Mouse (Mus musculus) embryonic facial prominence, embryonic 14.5 days (tissue): Measurements from ENCODE around the gene Nr2e1. TPM values are rescaled to one million over a fixed set of nuclear protein-coding genes. Genes with fewer than 3 reads are reported as not detected.

ENCODE experiments used
- ATAC-seq: fragments of 200-750 bp; cut with Nextera tagmentation; 2 replicates; pipeline ENCODE4 v1.8.0; 2017; ENCODE audit warnings: low read depth, moderate number of reproducible peaks, moderate TSS enrichment
- DNase-seq: peaks from one replicate; pipeline ENCODE4 v3.0.0-alpha.2; 2015; ENCODE audit warnings: low spot score
- H3K27ac ChIP-seq: fragments of 300-500 bp; sonication (generic); replicated peaks from 2 replicates; pipeline ENCODE4 v1.5.1; 2014; ENCODE audit warnings: low read depth, mild to moderate bottlenecking, low read length, moderate library complexity
- H3K27me3 ChIP-seq: fragments of 300-500 bp; sonication (generic); replicated peaks from 2 replicates; pipeline ENCODE4 v1.6.1; 2014; ENCODE audit warnings: low read length; ENCODE audit not compliant: control insufficient read depth, insufficient read depth
- H3K36me3 ChIP-seq: fragments of 300-500 bp; sonication (generic); 2 replicates; pipeline ENCODE4 v1.6.1; 2014; ENCODE audit warnings: low read length, mixed read lengths; ENCODE audit not compliant: control insufficient read depth, insufficient read depth
- H3K4me1 ChIP-seq: fragments of 300-500 bp; sonication (generic); 2 replicates; pipeline ENCODE4 v1.6.1; 2014; ENCODE audit warnings: antibody characterized with exemption, low read length; ENCODE audit not compliant: control insufficient read depth, insufficient read depth
- H3K4me2 ChIP-seq: fragments of 300-500 bp; sonication (generic); 2 replicates; pipeline ENCODE4 v1.6.1; 2014; ENCODE audit warnings: low read depth, mild to moderate bottlenecking, low read length, moderate library complexity, mixed read lengths
- H3K4me3 ChIP-seq: fragments of 300-500 bp; sonication (generic); 2 replicates; pipeline ENCODE4 v1.5.1; 2014; ENCODE audit warnings: low read depth, mild to moderate bottlenecking, low read length
- H3K9ac ChIP-seq: fragments of 300-500 bp; sonication (generic); 2 replicates; pipeline ENCODE4 v1.6.1; 2014; ENCODE audit warnings: low read depth, mild to moderate bottlenecking, low read length, moderate library complexity, mixed read lengths
- H3K9me3 ChIP-seq: fragments of 300-500 bp; sonication (generic); 2 replicates; pipeline ENCODE4 v1.6.1; 2016; ENCODE audit warnings: low read length; ENCODE audit not compliant: control insufficient read depth
- WGBS: fragments of 180-500 bp; shearing (Covaris S2); extraction: QIAGEN DNeasy Blood & Tissue Kit; methylation state at CpG from one replicate; pipeline ENCODE4 v1.1.7; 2014; 5-methylcytosine and 5-hydroxymethylcytosine counted together
- polyA plus RNA-seq: library from polyadenylated mRNA; unstranded; fragments of >200 nt; fragmentation: Nextera tagmentation; extraction: Ambion mirVana; gene quantifications from 2 replicates; pipeline ENCODE4 v1.2.1, GENCODE M21; 2014

Nr2e1 gene
- polyA plus RNA-seq, 1 experiment from 2014 or later, result 1.4 TPM

DNA sequence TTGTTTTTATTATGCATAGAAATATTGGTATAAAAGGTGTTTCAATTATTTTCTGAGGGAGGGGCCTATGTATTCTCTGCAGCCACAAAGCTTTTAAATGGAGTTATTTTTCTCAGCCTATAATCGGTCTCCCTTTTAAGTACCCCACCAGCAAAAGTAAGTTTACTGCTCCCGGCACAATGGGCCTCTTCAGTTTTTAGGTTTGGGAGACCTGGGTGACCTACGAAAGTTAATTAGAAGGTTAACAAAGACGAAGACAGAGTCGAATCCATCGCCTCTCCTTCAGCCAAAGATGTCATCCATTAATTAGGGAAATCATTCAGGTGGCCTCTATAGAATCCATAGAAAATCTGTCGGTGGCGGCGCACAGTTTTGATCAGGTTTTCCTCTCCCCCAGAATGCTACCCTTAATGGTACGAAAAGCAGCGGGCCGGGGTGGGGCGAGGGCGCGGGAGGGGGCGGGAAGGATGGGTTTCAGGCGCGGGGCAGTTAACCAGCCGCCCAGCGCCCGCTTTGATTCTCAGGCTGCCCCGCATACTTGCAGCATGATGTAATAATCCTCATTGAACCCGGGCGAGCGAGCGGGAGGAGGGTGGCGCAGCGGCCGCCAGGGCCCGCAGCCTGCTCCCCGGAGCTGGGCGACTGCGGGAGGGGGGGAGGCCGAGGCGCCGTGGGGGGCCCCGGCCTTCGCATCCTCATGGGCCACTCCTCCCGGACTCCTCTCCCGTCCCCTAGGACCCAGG is 30.4 kb upstream of the Nr2e1 start:
- H3K27me3 ChIP-seq, result peaks cover 83% of the 10 kb centered on the region
- H3K9ac ChIP-seq, result peak overlapping the region; percentile 51
- under 1% methylated on average over 21 of the region's 40 CpGs for WGBS
- H3K4me3 ChIP-seq, result peak overlapping the region; percentile 39
- H3K4me2 ChIP-seq, result peak overlapping the region; percentile 71
- DNase-seq (peak; percentile 74), ATAC-seq (peak; percentile 65)
- H3K27ac ChIP-seq, result no peak overlapping the region
- H3K4me1 ChIP-seq, result peaks cover 7% of the 10 kb centered on the region; the same call in 1 of the 2 replicates
- H3K9me3 ChIP-seq, result peaks cover 5% of the 10 kb centered on the region; the same call in 1 of the 2 replicates
- H3K36me3 ChIP-seq, result no peaks in the 10 kb centered on the region

DNA sequence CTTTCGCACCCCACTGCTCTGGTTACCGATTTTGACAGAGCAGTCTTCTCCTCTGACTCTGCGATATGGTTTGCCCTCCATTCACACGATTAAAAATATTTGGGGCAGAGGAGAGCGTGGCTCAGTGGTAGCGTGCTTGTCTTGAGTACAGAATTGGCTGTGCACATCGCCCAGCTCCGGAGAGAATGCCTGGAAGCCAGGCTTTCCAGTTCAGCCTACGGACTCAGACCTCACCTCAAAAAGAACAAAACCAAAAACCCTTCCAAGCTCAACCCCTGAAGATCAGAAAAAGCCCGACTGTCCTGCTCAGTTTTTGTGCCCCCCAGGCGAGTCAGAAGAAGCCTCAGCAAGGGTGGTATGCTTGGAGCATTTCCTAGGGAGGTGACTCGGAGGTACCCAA is 29.6 kb upstream of the Nr2e1 start:
- Histone ChIP-seq H3K9ac (no peak overlapping the region), H3K27ac (no peak overlapping the region), H3K4me1 (peaks cover 7% of the 10 kb centered on the region; the same call in 1 of the 2 replicates), H3K9me3 (peaks cover 5% of the 10 kb centered on the region; the same call in 1 of the 2 replicates), H3K36me3 (no peaks in the 10 kb centered on the region), H3K4me3 (no peak overlapping the region), H3K27me3 (peaks cover 79% of the 10 kb centered on the region), H3K4me2 (no peak overlapping the region)
- DNase-seq (no peak), ATAC-seq (no peak)
- WGBS, result 4% methylated on average over 12 of the region's 12 CpGs

DNA sequence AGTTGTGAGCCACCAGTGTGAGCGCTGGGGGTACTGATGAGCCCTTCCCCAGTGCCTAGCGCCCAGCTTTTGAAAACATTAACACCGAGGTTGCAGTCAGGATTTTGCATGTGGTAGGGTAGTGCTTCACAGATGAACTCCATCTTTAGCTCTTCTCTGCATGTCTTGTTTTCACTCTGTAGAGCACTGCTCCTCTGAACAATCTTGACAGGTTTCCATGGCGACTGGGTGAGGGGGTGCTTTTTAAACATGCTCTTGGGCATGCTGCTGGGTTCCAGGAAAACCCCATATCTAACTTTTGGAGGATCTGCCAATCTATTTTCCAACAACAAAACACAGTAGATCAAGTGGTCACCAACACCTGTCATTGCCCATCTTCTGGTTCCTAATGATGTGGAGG is 23.3 kb upstream of the Nr2e1 start:
- H3K9ac ChIP-seq, result no peak overlapping the region
- peaks cover 10% of the 10 kb centered on the region for H3K9me3 ChIP-seq
- 77% methylated on average over 4 of the region's 4 CpGs for WGBS
- no peaks in the 10 kb centered on the region for H3K4me1 ChIP-seq
- H3K4me2 ChIP-seq, result no peak overlapping the region
- no peaks in the 10 kb centered on the region for H3K36me3 ChIP-seq
- H3K27me3 ChIP-seq, result peaks cover 28% of the 10 kb centered on the region
- ATAC-seq (no peak), DNase-seq (no peak)
- H3K27ac ChIP-seq, result no peak overlapping the region
- no peak overlapping the region for H3K4me3 ChIP-seq

DNA sequence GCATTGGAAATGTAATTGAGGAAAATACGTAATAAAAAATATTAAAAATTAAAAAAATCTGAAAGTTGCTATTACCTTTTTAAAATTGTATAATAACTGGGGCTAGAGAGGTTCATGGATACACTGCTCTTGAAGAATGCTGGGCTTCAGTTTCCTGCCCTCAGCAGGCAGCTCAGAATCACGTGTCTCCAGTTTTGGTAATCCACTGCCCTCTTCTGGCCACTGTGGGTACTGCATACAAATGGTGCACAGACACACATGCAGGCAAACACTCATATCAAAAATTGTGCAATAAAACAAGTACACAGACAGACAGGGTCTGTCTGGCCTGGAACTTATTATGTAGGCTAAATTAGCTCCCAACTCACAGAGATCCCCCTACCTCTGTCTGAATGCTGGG is 21.4 kb upstream of the Nr2e1 start:
- no peak overlapping the region for H3K9ac ChIP-seq
- ATAC-seq, result no peak
- H3K27ac ChIP-seq, result no peak overlapping the region
- H3K9me3 ChIP-seq, result peaks cover 10% of the 10 kb centered on the region
- H3K4me3 ChIP-seq, result no peak overlapping the region
- peaks cover 14% of the 10 kb centered on the region; the same call in 1 of the 2 replicates for H3K27me3 ChIP-seq
- WGBS, result 66% methylated on average over 2 of the region's 2 CpGs
- DNase-seq, result no peak
- no peak overlapping the region for H3K4me2 ChIP-seq
- H3K4me1 ChIP-seq, result no peaks in the 10 kb centered on the region
- H3K36me3 ChIP-seq, result no peaks in the 10 kb centered on the region

DNA sequence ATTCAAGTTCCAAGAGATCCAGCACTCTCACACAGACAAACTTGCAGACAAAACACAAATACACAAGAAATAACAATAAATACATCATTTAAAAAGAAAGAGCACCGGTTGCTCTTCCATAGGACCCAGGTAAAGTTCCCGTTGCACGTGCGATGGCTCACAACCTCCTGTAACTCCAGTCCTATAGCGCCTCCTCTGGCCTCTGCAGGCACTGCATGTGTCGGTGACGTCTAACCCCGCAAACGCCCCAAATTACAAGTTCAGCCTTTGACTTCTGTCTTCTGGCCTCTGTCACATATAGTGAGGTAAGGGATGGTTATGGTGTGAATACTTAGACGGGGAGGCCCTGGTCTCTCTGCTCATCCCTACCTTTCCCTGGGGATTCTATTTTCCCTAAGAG is 18.1 kb upstream of the Nr2e1 start:
- Histone ChIP-seq H3K9ac (no peak overlapping the region), H3K36me3 (no peaks in the 10 kb centered on the region), H3K27me3 (peaks cover 21% of the 10 kb centered on the region; the same call in 1 of the 2 replicates), H3K27ac (no peak overlapping the region), H3K9me3 (peaks cover 7% of the 10 kb centered on the region), H3K4me3 (no peak overlapping the region), H3K4me2 (no peak overlapping the region), H3K4me1 (no peaks in the 10 kb centered on the region)
- ATAC-seq, result no peak
- WGBS, result 22% methylated on average over 10 of the region's 10 CpGs
- no peak for DNase-seq

DNA sequence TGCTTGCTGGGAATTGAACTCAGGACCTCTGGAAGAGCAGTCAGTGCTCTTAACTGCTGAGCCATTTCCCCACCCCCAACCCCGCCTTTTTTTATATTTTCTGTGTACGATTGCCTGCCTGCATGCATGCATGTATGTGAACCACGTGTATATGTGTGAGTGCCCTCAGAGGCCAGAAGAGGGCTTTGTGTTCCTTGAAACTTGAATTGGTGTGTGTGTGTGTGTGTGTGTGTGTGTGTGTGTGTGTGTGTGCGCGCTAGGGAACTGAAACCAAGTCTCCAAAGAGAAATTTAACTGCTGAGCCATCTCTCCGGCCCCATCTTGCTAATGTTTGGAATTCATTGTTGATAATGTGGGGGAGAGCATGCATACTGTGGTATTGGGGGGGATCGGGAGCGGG is 15.2 kb upstream of the Nr2e1 start:
- Histone ChIP-seq H3K9me3 (no peaks in the 10 kb centered on the region), H3K9ac (no peak overlapping the region), H3K36me3 (no peaks in the 10 kb centered on the region), H3K4me1 (no peaks in the 10 kb centered on the region), H3K27ac (no peak overlapping the region), H3K4me2 (no peak overlapping the region), H3K27me3 (peaks cover 46% of the 10 kb centered on the region), H3K4me3 (no peak overlapping the region)
- no peak for DNase-seq
- no peak for ATAC-seq
- 77% methylated on average over 8 of the region's 8 CpGs for WGBS

DNA sequence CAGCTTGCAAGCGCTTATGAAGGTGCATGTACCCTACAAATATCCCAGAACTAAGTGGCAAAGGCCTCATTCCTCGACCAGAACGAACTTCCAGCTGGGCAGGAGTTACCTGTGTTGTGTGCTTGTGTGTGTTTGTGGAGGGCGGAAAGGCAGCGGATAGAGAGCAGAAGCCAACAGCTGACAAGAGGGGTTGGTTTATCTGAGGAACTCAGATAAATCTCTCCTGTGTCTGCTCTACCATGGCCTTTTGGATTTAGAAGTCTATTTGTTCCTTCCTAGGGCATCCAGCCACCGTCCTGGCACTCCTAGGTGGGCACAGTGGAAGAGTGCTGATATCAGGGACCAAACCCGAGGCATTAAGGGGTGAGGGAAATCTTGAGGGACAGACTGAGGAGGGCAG is 9.8 kb upstream of the Nr2e1 start:
- Histone ChIP-seq H3K4me2 (no peak overlapping the region), H3K4me1 (no peaks in the 10 kb centered on the region), H3K9me3 (no peaks in the 10 kb centered on the region), H3K36me3 (no peaks in the 10 kb centered on the region), H3K27me3 (peaks cover 92% of the 10 kb centered on the region), H3K4me3 (no peak overlapping the region), H3K27ac (no peak overlapping the region), H3K9ac (no peak overlapping the region)
- ATAC-seq (no peak), DNase-seq (no peak)
- 22% methylated on average over 7 of the region's 7 CpGs for WGBS

DNA sequence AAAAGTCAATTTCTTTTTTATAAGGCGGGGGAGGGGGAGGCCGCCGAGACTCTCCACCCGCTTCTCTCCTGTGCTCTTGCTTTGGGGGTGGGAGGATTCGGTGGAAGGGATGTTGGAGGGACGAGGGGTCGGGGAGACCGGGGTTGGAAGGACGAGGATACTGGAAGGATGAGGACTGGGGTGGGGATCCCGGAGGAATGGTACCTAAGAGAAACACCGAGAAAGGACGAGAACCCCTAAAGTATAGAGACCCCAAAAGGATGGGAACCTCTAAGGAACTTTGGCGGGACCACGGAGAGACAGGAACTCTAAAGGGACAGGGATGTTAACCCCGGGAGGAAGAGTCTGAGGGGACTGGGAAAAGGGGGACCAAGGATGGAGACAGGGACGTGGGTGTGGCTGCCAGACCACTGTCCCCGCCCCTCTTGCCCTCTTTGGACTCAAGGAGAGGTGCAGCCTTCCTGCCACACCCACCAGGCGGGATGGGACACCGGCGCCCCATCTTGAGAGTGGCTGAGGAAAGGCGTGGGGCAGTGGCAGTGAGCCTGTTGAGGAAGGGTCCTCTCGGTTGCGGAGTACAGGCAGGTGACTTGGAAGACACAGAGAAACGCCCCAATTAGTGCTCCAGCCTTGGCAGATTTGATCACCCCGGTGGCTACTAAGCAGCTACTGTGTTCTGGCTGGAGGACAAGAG is 8.7 kb upstream of the Nr2e1 start:
- Histone ChIP-seq H3K9me3 (no peaks in the 10 kb centered on the region), H3K36me3 (no peaks in the 10 kb centered on the region), H3K4me2 (peak overlapping the region; percentile 50), H3K27me3 (peaks cover 93% of the 10 kb centered on the region), H3K4me3 (peak overlapping the region; percentile 30), H3K4me1 (no peaks in the 10 kb centered on the region), H3K9ac (no peak overlapping the region), H3K27ac (no peak overlapping the region)
- DNase-seq (no peak), ATAC-seq (no peak)
- WGBS, result 1% methylated on average over 25 of the region's 25 CpGs
